Mouse (Mus musculus) ES-Bruce4 (cell line): ENCODE measurements around the gene Mdh2.

Experiments
- CTCF ChIP-seq: IDR thresholded peaks from one replicate; pipeline ENCODE4 v1.8.1; 2011; ENCODE audit warnings: low read depth, low read length
- EP300 ChIP-seq: IDR thresholded peaks from 2 replicates; pipeline ENCODE4 v1.6.1; 2011; ENCODE audit warnings: low read depth, low read length; ENCODE audit not compliant: insufficient read depth

- TF ChIP-seq CTCF (no peak), EP300 (no peak)
These were observed 24.4 kb downstream of the Mdh2 start for GRCm38 (mm10) chr5:135802641-135803040.
